Mouse (Mus musculus): Measurements from ENCODE around the gene Hoxc9. TPM values are rescaled to one million over a fixed set of nuclear protein-coding genes. Genes with fewer than 3 reads are reported as not detected.

Gene Hoxc9
- polyA plus RNA-seq, 1 experiment from 2014 or later, result 0.49 TPM

DNA sequence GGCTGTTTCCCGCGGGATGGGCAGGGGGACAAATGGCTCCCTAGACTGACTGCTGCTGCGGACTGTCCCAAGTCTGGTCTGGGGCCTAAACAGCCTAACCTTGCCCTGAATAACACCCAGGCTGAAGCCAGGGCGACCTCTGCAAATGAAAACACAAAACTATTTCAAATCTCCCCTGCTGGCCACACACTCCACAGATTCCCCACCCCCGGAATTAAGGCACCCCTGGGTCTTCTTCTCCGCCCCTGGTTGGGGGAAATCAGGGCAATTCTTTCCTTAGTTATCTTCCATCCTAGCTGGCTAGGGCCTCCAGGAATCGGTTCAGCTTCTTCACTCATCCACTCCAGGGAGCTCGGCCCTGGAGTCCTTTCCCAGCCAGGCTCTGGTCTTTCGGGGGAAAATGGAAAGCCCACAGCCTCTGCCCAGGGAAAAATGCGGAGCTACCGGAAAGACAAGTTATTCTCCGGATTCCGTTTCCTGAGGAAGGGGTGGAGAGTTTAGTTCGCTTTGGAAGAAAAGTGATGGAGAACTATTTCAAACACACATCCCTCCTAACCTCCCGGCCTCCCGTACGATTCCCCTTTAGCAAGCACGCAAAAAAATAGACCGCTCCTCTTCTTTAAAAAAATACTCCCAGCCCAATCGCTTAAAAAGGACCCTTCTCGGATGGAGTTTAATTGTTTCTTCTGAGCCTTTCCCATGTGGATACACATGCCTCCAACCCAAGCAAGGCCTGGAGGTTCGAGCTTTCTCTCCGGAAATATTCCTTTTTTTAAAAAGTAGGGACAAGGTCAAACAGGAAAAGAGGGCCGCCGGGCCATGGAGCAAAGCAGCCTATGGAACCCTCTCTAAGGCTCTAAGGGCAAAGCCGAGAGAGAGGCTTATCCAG, 11.0 kb upstream of the Hoxc9 start:
- H3K4me1 ChIP-seq (ENCODE audit: control insufficient read depth, insufficient read depth, low read length), result peaks cover 6% of the 10 kb centered on the region; the same call in 1 of the 2 replicates

DNA sequence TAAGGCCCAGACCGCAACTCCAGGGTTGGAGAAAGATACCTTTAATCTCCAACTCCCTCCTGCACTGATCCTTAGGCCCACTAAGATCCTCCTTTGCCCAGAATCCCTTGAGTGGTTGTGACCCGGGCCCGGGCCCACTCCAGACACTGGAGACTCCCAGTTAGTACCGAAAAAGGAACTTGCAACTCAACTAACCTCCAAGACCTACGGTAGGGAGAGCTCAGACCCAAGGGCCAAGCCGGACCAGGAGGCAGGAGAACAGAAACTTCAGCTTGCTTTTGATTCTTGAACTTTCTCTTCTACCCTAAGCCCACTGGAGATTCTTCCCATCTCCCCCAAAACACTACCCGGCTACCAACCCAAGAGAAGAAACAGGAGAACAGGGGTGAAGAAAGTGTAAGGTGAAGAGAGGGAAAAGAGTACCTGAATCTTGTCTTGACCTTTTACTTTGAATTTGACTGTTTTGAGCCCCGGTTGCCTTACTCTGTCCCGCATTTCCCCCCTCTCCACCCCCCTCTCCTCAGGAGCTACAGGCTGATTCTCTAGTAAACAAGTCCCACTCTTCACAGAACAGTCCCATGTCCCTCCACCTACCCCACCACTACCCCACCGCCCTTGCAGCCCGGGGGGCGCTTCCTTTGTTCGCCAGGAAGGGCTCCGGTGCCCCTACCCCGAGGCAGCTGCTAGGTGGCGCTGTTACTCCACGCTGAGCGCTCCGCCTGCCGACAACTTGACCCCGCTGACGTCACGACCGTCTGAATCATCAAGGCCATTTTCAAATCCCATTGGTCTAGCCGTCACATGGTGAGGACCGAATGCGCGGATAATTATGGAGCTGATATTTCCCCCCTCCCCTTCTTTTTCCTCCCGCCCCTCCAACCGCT, 10.1 kb upstream of the Hoxc9 start:
- no peak overlapping the region for H3K27ac ChIP-seq (ENCODE audit: low read length)
- no peaks in the 10 kb centered on the region for H3K9me3 ChIP-seq (ENCODE audit: control insufficient read depth, low read length)
- WGBS, result 4% methylated on average over 29 of the region's 30 CpGs
- peak overlapping the region; percentile 31; the same call in 1 of the 2 replicates for H3K4me2 ChIP-seq (ENCODE audit: low read depth, low read length)
- ATAC-seq, result peak; percentile 70
- H3K4me3 ChIP-seq (ENCODE audit: low read length), result peak overlapping the region; percentile 31; the same call in 1 of the 2 replicates
- H3K4me1 ChIP-seq (ENCODE audit: control insufficient read depth, insufficient read depth, low read length), result 0 out of 2 replicates have a peak, but pooled peaks cover 4% of the 10 kb centered on the region
- H3K36me3 ChIP-seq (ENCODE audit: control insufficient read depth, insufficient read depth, low read length), result no peaks in the 10 kb centered on the region
- H3K27me3 ChIP-seq (replicated peaks; ENCODE audit: control insufficient read depth, insufficient read depth, low read length), result peaks cover 87% of the 10 kb centered on the region
- H3K9ac ChIP-seq (ENCODE audit: low read depth, low read length), result no peak overlapping the region

More for the DNA sequence above, 11.0 kb upstream of the Hoxc9 start:
- H3K27me3 ChIP-seq (replicated peaks; ENCODE audit: control insufficient read depth, insufficient read depth, low read length), result peaks cover 88% of the 10 kb centered on the region
- H3K27ac ChIP-seq (ENCODE audit: low read length), result no peak overlapping the region
- WGBS, result 8% methylated on average over 26 of the region's 26 CpGs
- no peak overlapping the region for H3K9ac ChIP-seq (ENCODE audit: low read depth, low read length)
- no peaks in the 10 kb centered on the region for H3K9me3 ChIP-seq (ENCODE audit: control insufficient read depth, low read length)
- H3K4me3 ChIP-seq (ENCODE audit: low read length), result no peak overlapping the region
- no peaks in the 10 kb centered on the region for H3K36me3 ChIP-seq (ENCODE audit: control insufficient read depth, insufficient read depth, low read length)
- H3K4me2 ChIP-seq (ENCODE audit: low read depth, low read length), result no peak overlapping the region
- ATAC-seq, result no peak

DNA sequence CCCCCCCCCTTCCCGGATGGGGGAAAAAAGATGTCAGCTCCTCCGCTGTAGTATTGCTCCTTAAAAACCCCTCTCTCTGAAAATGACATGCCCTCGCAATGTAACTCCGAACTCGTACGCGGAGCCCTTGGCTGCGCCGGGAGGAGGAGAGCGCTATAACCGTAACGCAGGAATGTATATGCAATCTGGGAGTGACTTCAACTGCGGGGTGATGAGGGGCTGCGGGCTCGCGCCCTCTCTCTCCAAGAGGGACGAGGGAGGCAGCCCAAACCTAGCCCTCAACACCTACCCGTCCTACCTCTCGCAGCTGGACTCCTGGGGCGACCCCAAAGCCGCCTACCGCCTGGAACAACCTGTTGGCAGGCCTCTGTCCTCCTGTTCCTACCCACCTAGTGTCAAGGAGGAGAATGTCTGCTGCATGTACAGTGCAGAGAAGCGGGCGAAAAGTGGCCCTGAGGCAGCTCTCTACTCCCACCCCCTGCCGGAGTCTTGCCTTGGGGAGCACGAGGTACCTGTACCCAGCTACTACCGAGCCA, 9.4 kb upstream of the Hoxc9 start, which contains the start of gene Hoxc10:
TSS of gene Hoxc10 (plus strand) at position 21 of the 536 bp plus-strand sequence.
- peak within 1 kb of the TSS; percentile 31; the same call in 1 of the 2 replicates for H3K4me2 ChIP-seq (ENCODE audit: low read depth, low read length)
- H3K9me3 ChIP-seq (ENCODE audit: control insufficient read depth, low read length), result no peaks in the 10 kb centered on the region
- no peak within 1 kb of the TSS for H3K27ac ChIP-seq (ENCODE audit: low read length)
- ATAC-seq, result peak; percentile 41; the same call in 1 of the 2 replicates
- WGBS, result 2% methylated on average over 27 of the region's 27 CpGs
- peak within 1 kb of the TSS; percentile 31 for H3K4me3 ChIP-seq (ENCODE audit: low read length)
- no peaks in the 10 kb centered on the region for H3K36me3 ChIP-seq (ENCODE audit: control insufficient read depth, insufficient read depth, low read length)
- peaks cover 86% of the 10 kb centered on the region for H3K27me3 ChIP-seq (replicated peaks; ENCODE audit: control insufficient read depth, insufficient read depth, low read length)
- 0 out of 2 replicates have a peak, but pooled peaks cover 4% of the 10 kb centered on the region for H3K4me1 ChIP-seq (ENCODE audit: control insufficient read depth, insufficient read depth, low read length)
- H3K9ac ChIP-seq (ENCODE audit: low read depth, low read length), result no peak within 1 kb of the TSS

DNA sequence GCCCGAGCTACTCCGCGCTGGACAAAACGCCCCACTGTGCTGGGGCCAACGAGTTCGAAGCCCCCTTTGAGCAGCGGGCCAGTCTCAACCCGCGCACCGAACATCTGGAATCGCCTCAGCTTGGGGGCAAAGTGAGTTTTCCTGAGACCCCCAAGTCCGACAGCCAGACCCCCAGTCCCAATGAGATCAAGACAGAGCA, 9.0 kb upstream of the Hoxc9 start, which contains the start of gene Hoxc5:
TSS of gene Hoxc5 (plus strand) at position 132 of the 199 bp plus-strand sequence.
- no peak within 1 kb of the TSS for H3K9ac ChIP-seq (ENCODE audit: low read depth, low read length)

DNA sequence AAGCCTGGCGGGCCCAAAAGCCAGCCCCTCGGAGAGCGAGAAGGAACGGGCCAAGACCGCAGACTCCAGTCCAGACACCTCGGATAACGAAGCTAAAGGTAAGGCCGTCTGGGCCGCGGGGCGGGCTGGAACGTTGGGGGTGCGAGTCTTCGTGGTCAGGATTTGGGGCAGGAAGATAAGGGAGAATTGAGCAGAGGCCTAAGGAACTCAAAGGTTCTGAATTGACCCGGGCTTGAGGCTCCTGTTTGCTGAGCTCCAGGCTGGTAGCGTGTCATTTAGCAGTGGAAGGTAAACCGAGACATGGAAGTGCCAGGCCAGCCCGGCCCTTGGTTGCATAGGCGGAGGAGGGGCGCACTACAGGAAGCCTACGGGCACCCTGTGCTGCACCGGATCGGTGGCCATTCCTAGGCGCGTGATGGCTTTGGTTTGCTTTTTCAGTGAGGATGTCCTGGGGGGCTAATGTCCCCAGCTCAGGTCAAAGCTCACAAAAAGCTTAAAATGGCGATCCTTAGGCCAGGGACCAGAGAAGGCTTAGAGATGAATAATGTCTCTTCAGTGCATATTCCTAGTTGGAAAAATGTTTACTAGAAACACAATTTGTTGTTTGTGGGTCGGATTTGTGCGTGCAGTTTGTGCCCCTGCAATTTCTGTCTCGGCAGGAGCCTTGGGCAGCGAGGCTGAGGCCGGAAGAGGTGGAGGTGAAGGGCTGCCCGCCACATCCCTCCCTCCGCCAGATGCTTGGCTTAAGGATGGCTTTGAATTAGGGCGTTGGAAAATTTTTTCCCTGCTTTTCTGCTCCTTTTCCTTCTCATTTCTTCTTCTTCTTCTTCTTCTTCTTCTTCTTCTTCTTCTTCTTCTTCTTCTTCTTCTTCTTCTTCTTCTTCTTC, 8.5 kb upstream of the Hoxc9 start:
- Histone ChIP-seq H3K4me2 (ENCODE audit: low read depth, low read length) (no peak overlapping the region), H3K36me3 (ENCODE audit: control insufficient read depth, insufficient read depth, low read length) (no peaks in the 10 kb centered on the region), H3K4me3 (ENCODE audit: low read length) (peak overlapping the region; percentile 31), H3K9ac (ENCODE audit: low read depth, low read length) (no peak overlapping the region), H3K4me1 (ENCODE audit: control insufficient read depth, insufficient read depth, low read length) (0 out of 2 replicates have a peak, but pooled peaks cover 4% of the 10 kb centered on the region), H3K9me3 (ENCODE audit: control insufficient read depth, low read length) (no peaks in the 10 kb centered on the region), H3K27me3 (replicated peaks; ENCODE audit: control insufficient read depth, insufficient read depth, low read length) (peaks cover 89% of the 10 kb centered on the region), H3K27ac (ENCODE audit: low read length) (no peak overlapping the region)
- ATAC-seq, result no peak
- 5% methylated on average over 34 of the region's 34 CpGs for WGBS

More for the DNA sequence above, 9.0 kb upstream of the Hoxc9 start, which contains the start of gene Hoxc5:
- Histone ChIP-seq H3K4me2 (ENCODE audit: low read depth, low read length) (peak within 1 kb of the TSS; percentile 31; the same call in 1 of the 2 replicates), H3K4me3 (ENCODE audit: low read length) (peak within 1 kb of the TSS; percentile 31), H3K9me3 (ENCODE audit: control insufficient read depth, low read length) (no peaks in the 10 kb centered on the region), H3K27me3 (replicated peaks; ENCODE audit: control insufficient read depth, insufficient read depth, low read length) (peaks cover 88% of the 10 kb centered on the region), H3K27ac (ENCODE audit: low read length) (no peak within 1 kb of the TSS), H3K36me3 (ENCODE audit: control insufficient read depth, insufficient read depth, low read length) (no peaks in the 10 kb centered on the region), H3K4me1 (ENCODE audit: control insufficient read depth, insufficient read depth, low read length) (0 out of 2 replicates have a peak, but pooled peaks cover 4% of the 10 kb centered on the region)
- no peak for ATAC-seq
- 3% methylated on average over 12 of the region's 12 CpGs for WGBS

DNA sequence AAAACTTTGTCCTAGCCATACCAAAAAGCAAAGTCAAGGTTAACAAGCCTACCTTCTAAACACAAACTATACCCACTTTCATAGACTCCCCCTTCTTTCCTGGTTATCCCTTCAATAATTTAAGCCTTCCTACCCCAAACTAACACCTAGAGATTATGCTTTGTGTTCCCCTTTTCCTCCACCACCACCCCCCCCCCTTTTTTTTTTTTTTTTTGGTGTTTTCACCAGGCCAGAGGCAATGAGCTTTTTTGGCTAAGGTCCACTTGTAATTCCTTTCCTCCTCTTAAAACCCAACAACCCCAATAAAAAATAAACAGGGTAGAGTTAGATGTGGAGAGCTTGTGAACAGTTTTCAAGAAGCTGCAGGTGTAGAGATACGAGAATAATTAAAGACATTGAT, 6.9 kb upstream of the Hoxc9 start:
- H3K36me3 ChIP-seq (ENCODE audit: control insufficient read depth, insufficient read depth, low read length), result no peaks in the 10 kb centered on the region
- peaks cover 92% of the 10 kb centered on the region for H3K27me3 ChIP-seq (replicated peaks; ENCODE audit: control insufficient read depth, insufficient read depth, low read length)
- H3K9me3 ChIP-seq (ENCODE audit: control insufficient read depth, low read length), result no peaks in the 10 kb centered on the region
- 0 out of 2 replicates have a peak, but pooled peaks cover 4% of the 10 kb centered on the region for H3K4me1 ChIP-seq (ENCODE audit: control insufficient read depth, insufficient read depth, low read length)
- H3K27ac ChIP-seq (ENCODE audit: low read length), result no peak overlapping the region
- WGBS, result 44% methylated on average over 1 of the region's 1 CpGs
- no peak overlapping the region for H3K4me3 ChIP-seq (ENCODE audit: low read length)
- ATAC-seq, result no peak
- no peak overlapping the region for H3K4me2 ChIP-seq (ENCODE audit: low read depth, low read length)
- no peak overlapping the region for H3K9ac ChIP-seq (ENCODE audit: low read depth, low read length)

- H3K4me3 ChIP-seq (ENCODE audit: low read length), result no peak overlapping the region
- 1% methylated on average over 12 of the region's 12 CpGs for WGBS
- 0 out of 2 replicates have a peak, but pooled peaks cover 4% of the 10 kb centered on the region for H3K4me1 ChIP-seq (ENCODE audit: control insufficient read depth, insufficient read depth, low read length)
- H3K9me3 ChIP-seq (ENCODE audit: control insufficient read depth, low read length), result no peaks in the 10 kb centered on the region
- no peak overlapping the region for H3K9ac ChIP-seq (ENCODE audit: low read depth, low read length)
- no peak overlapping the region for H3K4me2 ChIP-seq (ENCODE audit: low read depth, low read length)
- H3K27ac ChIP-seq (ENCODE audit: low read length), result no peak overlapping the region
- peaks cover 91% of the 10 kb centered on the region for H3K27me3 ChIP-seq (replicated peaks; ENCODE audit: control insufficient read depth, insufficient read depth, low read length)
- H3K36me3 ChIP-seq (ENCODE audit: control insufficient read depth, insufficient read depth, low read length), result no peaks in the 10 kb centered on the region
- ATAC-seq, result no peak
Observed at GRCm38 (mm10) chr15:102970740-102971139, 5.5 kb upstream of the Hoxc9 start.

GRCm38 (mm10) chr15:102972254-102972653, 4.0 kb upstream of the Hoxc9 start:
- Histone ChIP-seq H3K4me3 (ENCODE audit: low read length) (no peak overlapping the region), H3K4me1 (ENCODE audit: control insufficient read depth, insufficient read depth, low read length) (peaks cover 3% of the 10 kb centered on the region; the same call in 1 of the 2 replicates), H3K36me3 (ENCODE audit: control insufficient read depth, insufficient read depth, low read length) (no peaks in the 10 kb centered on the region), H3K4me2 (ENCODE audit: low read depth, low read length) (peak overlapping the region; percentile 23; the same call in 1 of the 2 replicates), H3K9me3 (ENCODE audit: control insufficient read depth, low read length) (no peaks in the 10 kb centered on the region), H3K9ac (ENCODE audit: low read depth, low read length) (no peak overlapping the region), H3K27ac (ENCODE audit: low read length) (no peak overlapping the region), H3K27me3 (replicated peaks; ENCODE audit: control insufficient read depth, insufficient read depth, low read length) (peaks cover 89% of the 10 kb centered on the region)
- 2% methylated on average over 21 of the region's 21 CpGs for WGBS
- ATAC-seq, result no peak

All from intestine, embryonic 16.5 days (tissue).